Mouse (Mus musculus): ENCODE measurements around the gene Acot1.

DNA sequence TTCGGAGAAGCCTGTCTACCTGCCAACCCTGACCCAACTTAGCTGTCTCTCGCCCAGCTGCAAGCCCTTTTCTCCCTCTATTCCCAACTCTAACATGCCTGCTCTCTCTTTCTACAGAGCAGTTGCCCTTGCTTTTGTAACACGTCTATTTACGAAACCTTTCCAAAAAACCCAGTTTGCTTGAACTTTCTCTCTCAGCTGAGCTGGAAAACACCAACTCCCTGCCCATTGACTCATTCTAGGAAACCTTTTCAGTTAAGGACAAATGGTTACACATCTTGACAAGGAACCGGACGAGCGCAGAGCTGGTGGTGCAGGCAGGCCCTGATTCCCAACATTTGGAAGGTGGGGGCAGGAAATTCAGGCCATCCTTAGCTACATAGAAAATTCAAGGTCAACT, 43.3 kb downstream of the Acot1 start:
- TF ChIP-seq CTCF (IDR thresholded peaks at IDR 0.05; ENCODE audit: low read depth) (no peak), EP300 (IDR thresholded peaks at IDR 0.05; ENCODE audit: low read depth) (no peak)

Measured in heart, postnatal 0 days (tissue).